Mouse (Mus musculus): Measurements from ENCODE around the gene Ifit1. TPM values are rescaled to one million over a fixed set of nuclear protein-coding genes. Genes with fewer than 3 reads are reported as not detected.
A peak's percentile ranks its signal among the peaks of the same experiment; 100 is the strongest.

Ifit1 gene
- total RNA-seq, 2 experiments from 2014 or later, result 0.13 to 0.42 TPM

- DNase-seq (ENCODE audit: low spot score in 2 of 2), result no peak
Measured at GRCm38 (mm10) chr19:34650997-34651396, 10.3 kb downstream of the Ifit1 start.

GRCm38 (mm10) chr19:34655227-34655805 is 14.6 kb downstream of the Ifit1 start:
- DNase-seq (ENCODE audit: low spot score in 2 of 2), result no peak

GRCm38 (mm10) chr19:34656511-34657298 is 16.0 kb downstream of the Ifit1 start:
- no peak for DNase-seq (ENCODE audit: low spot score in 2 of 2)

- DNase-seq (ENCODE audit: low spot score in 2 of 2), result peak; percentile 19 to 40
Measured at GRCm38 (mm10) chr19:34662067-34662507, 21.4 kb downstream of the Ifit1 start.

GRCm38 (mm10) chr19:34662740-34663139 is 22.1 kb downstream of the Ifit1 start:
- no peak for DNase-seq (ENCODE audit: low spot score in 2 of 2)

GRCm38 (mm10) chr19:34666127-34666526 is 25.5 kb downstream of the Ifit1 start:
- DNase-seq (ENCODE audit: low spot score in 2 of 2), result peak; percentile 35 to 67

- DNase-seq (ENCODE audit: low spot score in 2 of 2), result no peak
Measured at GRCm38 (mm10) chr19:34673476-34673875, 32.8 kb downstream of the Ifit1 start.

- no peak for DNase-seq (ENCODE audit: low spot score in 2 of 2)
Measured at GRCm38 (mm10) chr19:34678428-34678827, 37.8 kb downstream of the Ifit1 start.

GRCm38 (mm10) chr19:34684857-34685256 is 44.2 kb downstream of the Ifit1 start:
- peak in 1 of 2 experiments; percentile 21 for DNase-seq (ENCODE audit: low spot score in 2 of 2)

GRCm38 (mm10) chr19:34685530-34685929 is 44.9 kb downstream of the Ifit1 start:
- DNase-seq (ENCODE audit: low spot score in 2 of 2), result no peak

GRCm38 (mm10) chr19:34691402-34691801 is 50.7 kb downstream of the Ifit1 start:
- no peak for DNase-seq (ENCODE audit: low spot score in 2 of 2)

GRCm38 (mm10) chr19:34696352-34696986 is 55.8 kb downstream of the Ifit1 start:
- DNase-seq (ENCODE audit: low spot score in 2 of 2), result no peak

- no peak for DNase-seq (ENCODE audit: low spot score in 2 of 2)
Measured at GRCm38 (mm10) chr19:34697461-34697860, 56.8 kb downstream of the Ifit1 start.

- no peak for DNase-seq (ENCODE audit: low spot score in 2 of 2)
Measured at GRCm38 (mm10) chr19:34698432-34698831, 57.8 kb downstream of the Ifit1 start.

- DNase-seq (ENCODE audit: low spot score in 2 of 2), result no peak
Measured at GRCm38 (mm10) chr19:34698852-34699251, 58.2 kb downstream of the Ifit1 start.

GRCm38 (mm10) chr19:34699300-34699699 is 58.6 kb downstream of the Ifit1 start:
- no peak for DNase-seq (ENCODE audit: low spot score in 2 of 2)

Other genes starting within 250 kb of the Ifit1 start
- under 1 TPM; 0.44 to 0.66 TPM for gene Ch25h, start 165.7 kb upstream of the Ifit1 start, total RNA-seq (2021)
- gene Lipa, start 113.4 kb upstream of the Ifit1 start, total RNA-seq (2021), result 10 to 100 TPM; 20.3 to 20.6 TPM
- gene Ifit2, start 90.2 kb upstream of the Ifit1 start, total RNA-seq (2021), result 1 to 10 TPM; 5.2 to 5.7 TPM
- 1 to 10 TPM in 1 of 2 experiments, under 1 TPM in 1; 0.65 to 1.3 TPM for gene Ifit3, start 57.3 kb upstream of the Ifit1 start, total RNA-seq (2021)
- gene Ifit1bl1, start 38.9 kb upstream of the Ifit1 start, total RNA-seq (2021), result under 1 TPM in 1 of 2 experiments, not detected in 1; 0.44 TPM
- gene Ifit3b, start 32.9 kb upstream of the Ifit1 start, total RNA-seq (2021), result under 1 TPM; 0.34 to 0.37 TPM
- under 1 TPM in 1 of 2 experiments, not detected in 1; 0.10 TPM for gene Ifit1bl2, start 128 bp upstream of the Ifit1 start, total RNA-seq (2021)
- 1 to 10 TPM; 3.6 to 3.8 TPM for gene Slc16a12, start 106.4 kb downstream of the Ifit1 start, total RNA-seq (2021)
- 10 to 100 TPM; 12.0 to 12.7 TPM for gene Pank1, start 238.6 kb downstream of the Ifit1 start, total RNA-seq (2021)

All from gastrocnemius, postnatal 4 days (tissue).